Mouse (Mus musculus) hindbrain, embryonic 15.5 days (tissue): Measurements from ENCODE around the gene Krt76. TPM values are rescaled to one million over a fixed set of nuclear protein-coding genes. Genes with fewer than 3 reads are reported as not detected.

ENCODE experiments used
- ATAC-seq: fragments of 200-750 bp; cut with Nextera tagmentation; 2 replicates; pipeline ENCODE4 v1.8.0; 2017; ENCODE audit warnings: low read depth, moderate number of reproducible peaks, moderate TSS enrichment; ENCODE audit not compliant: low FRiP score
- H3K27ac ChIP-seq: fragments of 300-500 bp; sonication (generic); replicated peaks from 2 replicates; pipeline ENCODE4 v1.5.1; 2015; ENCODE audit warnings: mild to moderate bottlenecking, inconsistent platforms
- H3K27me3 ChIP-seq: fragments of 300-500 bp; sonication (generic); 2 replicates; pipeline ENCODE4 v1.6.1; 2015; ENCODE audit warnings: control low read depth, inconsistent platforms
- H3K36me3 ChIP-seq: fragments of 300-500 bp; sonication (generic); 2 replicates; pipeline ENCODE4 v1.6.1; 2015; ENCODE audit warnings: control low read depth, inconsistent platforms
- H3K4me1 ChIP-seq: fragments of 300-500 bp; sonication (generic); replicated peaks from 2 replicates; pipeline ENCODE4 v1.6.1; 2015; ENCODE audit warnings: control low read depth, inconsistent platforms
- H3K4me2 ChIP-seq: fragments of 300-500 bp; sonication (generic); 2 replicates; pipeline ENCODE4 v1.6.1; 2015; ENCODE audit warnings: moderate library complexity, mild to moderate bottlenecking, inconsistent platforms
- H3K4me3 ChIP-seq: fragments of 300-500 bp; sonication (generic); 2 replicates; pipeline ENCODE4 v1.5.1; 2015; ENCODE audit warnings: mild to moderate bottlenecking, inconsistent platforms
- H3K9ac ChIP-seq: fragments of 300-500 bp; sonication (generic); 2 replicates; pipeline ENCODE4 v1.6.1; 2015; ENCODE audit warnings: inconsistent platforms
- H3K9me3 ChIP-seq: fragments of 300-500 bp; sonication (generic); 2 replicates; pipeline ENCODE4 v1.6.1; 2016; ENCODE audit warnings: control low read depth, inconsistent platforms
- WGBS: fragments of 180-500 bp; shearing (Covaris S2); methylation state at CpG from one replicate; pipeline ENCODE4 v1.1.7; 2015; 5-methylcytosine and 5-hydroxymethylcytosine counted together
- polyA plus RNA-seq: library from polyadenylated mRNA; unstranded; fragments of >200 nt; fragmentation: Nextera tagmentation; extraction: Ambion mirVana; gene quantifications from 2 replicates; pipeline ENCODE4 v1.2.1, GENCODE M21; 2015

The Krt76 gene
- not detected in 2 replicates for polyA plus RNA-seq

- H3K9me3 ChIP-seq: no peaks in the 10 kb centered on the region
- no peak within 1 kb of the TSS for H3K4me2 ChIP-seq
- H3K4me3 ChIP-seq: no peak within 1 kb of the TSS
- H3K4me1 ChIP-seq: no peaks in the 10 kb centered on the region
- no peaks in the 10 kb centered on the region for H3K36me3 ChIP-seq
- no peak for ATAC-seq
- H3K9ac ChIP-seq: no peak within 1 kb of the TSS
- 74% methylated on average over 4 of the region's 4 CpGs for WGBS
- no peak within 1 kb of the TSS for H3K27ac ChIP-seq
- no peaks in the 10 kb centered on the region for H3K27me3 ChIP-seq
These were observed at the start of gene Krt76 for GRCm38 (mm10) chr15:101892820-101893219. Gene Krt76, minus strand, starts transcription at chr15:101892920.

GRCm38 (mm10) chr15:101941948-101942347 lies 49.2 kb upstream of the Krt76 start:
- Histone ChIP-seq H3K4me3 (no peak overlapping the region), H3K36me3 (no peaks in the 10 kb centered on the region), H3K9me3 (no peaks in the 10 kb centered on the region), H3K4me2 (no peak overlapping the region), H3K4me1 (peaks cover 5% of the 10 kb centered on the region; the same call in 1 of the 2 replicates), H3K27me3 (no peaks in the 10 kb centered on the region), H3K9ac (no peak overlapping the region), H3K27ac (no peak overlapping the region)
- WGBS: 71% methylated on average over 8 of the region's 8 CpGs
- no peak for ATAC-seq

- Histone ChIP-seq H3K36me3 (no peaks in the 10 kb centered on the region), H3K4me1 (peaks cover 5% of the 10 kb centered on the region; the same call in 1 of the 2 replicates), H3K4me3 (no peak within 1 kb of the TSS), H3K27me3 (no peaks in the 10 kb centered on the region), H3K27ac (no peak within 1 kb of the TSS), H3K9ac (no peak within 1 kb of the TSS), H3K9me3 (no peaks in the 10 kb centered on the region), H3K4me2 (no peak within 1 kb of the TSS)
- WGBS: 85% methylated on average over 6 of the region's 6 CpGs
- ATAC-seq: no peak
These were observed 47.6 kb upstream of the Krt76 start, which contains the start of gene Krt79 for GRCm38 (mm10) chr15:101940274-101940829. Gene Krt79, minus strand, starts transcription at chr15:101940324.

GRCm38 (mm10) chr15:101938600-101939308 lies 46.0 kb upstream of the Krt76 start:
- H3K9me3 ChIP-seq: no peaks in the 10 kb centered on the region
- no peaks in the 10 kb centered on the region for H3K27me3 ChIP-seq
- no peak overlapping the region for H3K4me2 ChIP-seq
- peaks cover 5% of the 10 kb centered on the region; the same call in 1 of the 2 replicates for H3K4me1 ChIP-seq
- H3K27ac ChIP-seq: no peak overlapping the region
- H3K9ac ChIP-seq: no peak overlapping the region
- ATAC-seq: no peak
- H3K36me3 ChIP-seq: no peaks in the 10 kb centered on the region
- 87% methylated on average over 9 of the region's 9 CpGs for WGBS
- H3K4me3 ChIP-seq: no peak overlapping the region

- peaks cover 12% of the 10 kb centered on the region; the same call in 1 of the 2 replicates for H3K4me1 ChIP-seq
- H3K9me3 ChIP-seq: no peaks in the 10 kb centered on the region
- no peak overlapping the region for H3K9ac ChIP-seq
- no peak overlapping the region for H3K27ac ChIP-seq
- no peak overlapping the region for H3K4me3 ChIP-seq
- H3K27me3 ChIP-seq: 0 out of 2 replicates have a peak, but pooled peaks cover 3% of the 10 kb centered on the region
- 80% methylated on average over 6 of the region's 6 CpGs for WGBS
- no peak for ATAC-seq
- H3K36me3 ChIP-seq: no peaks in the 10 kb centered on the region
- no peak overlapping the region for H3K4me2 ChIP-seq
These were observed 40.3 kb upstream of the Krt76 start for GRCm38 (mm10) chr15:101933024-101933423.

- peak overlapping the region; percentile 2; the same call in 1 of the 2 replicates for H3K4me3 ChIP-seq
- ATAC-seq: no peak
- peaks cover 12% of the 10 kb centered on the region; the same call in 1 of the 2 replicates for H3K4me1 ChIP-seq
- no peaks in the 10 kb centered on the region for H3K36me3 ChIP-seq
- H3K4me2 ChIP-seq: peak overlapping the region; percentile 44
- H3K27me3 ChIP-seq: 0 out of 2 replicates have a peak, but pooled peaks cover 3% of the 10 kb centered on the region
- 2% methylated on average over 17 of the region's 17 CpGs for WGBS
- no peak overlapping the region for H3K9ac ChIP-seq
- no peak overlapping the region for H3K27ac ChIP-seq
- no peaks in the 10 kb centered on the region for H3K9me3 ChIP-seq
These were observed 36.9 kb upstream of the Krt76 start for GRCm38 (mm10) chr15:101929666-101930065.

GRCm38 (mm10) chr15:101929087-101929486 lies 36.4 kb upstream of the Krt76 start:
- Histone ChIP-seq H3K9ac (no peak overlapping the region), H3K27ac (no peak overlapping the region), H3K36me3 (no peaks in the 10 kb centered on the region), H3K9me3 (no peaks in the 10 kb centered on the region), H3K27me3 (0 out of 2 replicates have a peak, but pooled peaks cover 3% of the 10 kb centered on the region), H3K4me3 (no peak overlapping the region), H3K4me1 (peaks cover 12% of the 10 kb centered on the region; the same call in 1 of the 2 replicates), H3K4me2 (no peak overlapping the region)
- no peak for ATAC-seq
- WGBS: 21% methylated on average over 9 of the region's 9 CpGs

GRCm38 (mm10) chr15:101927340-101928080 lies 34.8 kb upstream of the Krt76 start:
- WGBS: 78% methylated on average over 12 of the region's 12 CpGs
- ATAC-seq: no peak
- Histone ChIP-seq H3K4me2 (no peak overlapping the region), H3K36me3 (no peaks in the 10 kb centered on the region), H3K27me3 (0 out of 2 replicates have a peak, but pooled peaks cover 3% of the 10 kb centered on the region), H3K27ac (no peak overlapping the region), H3K9ac (no peak overlapping the region), H3K4me3 (no peak overlapping the region), H3K9me3 (no peaks in the 10 kb centered on the region), H3K4me1 (peaks cover 12% of the 10 kb centered on the region; the same call in 1 of the 2 replicates)

GRCm38 (mm10) chr15:101925041-101925440 lies 32.3 kb upstream of the Krt76 start:
- ATAC-seq: no peak
- H3K4me1 ChIP-seq: peaks cover 7% of the 10 kb centered on the region; the same call in 1 of the 2 replicates
- no peaks in the 10 kb centered on the region for H3K36me3 ChIP-seq
- no peaks in the 10 kb centered on the region for H3K9me3 ChIP-seq
- 0 out of 2 replicates have a peak, but pooled peaks cover 3% of the 10 kb centered on the region for H3K27me3 ChIP-seq
- no peak overlapping the region for H3K4me3 ChIP-seq
- 89% methylated on average over 1 of the region's 1 CpGs for WGBS
- no peak overlapping the region for H3K4me2 ChIP-seq
- H3K9ac ChIP-seq: no peak overlapping the region
- no peak overlapping the region for H3K27ac ChIP-seq

- no peak within 1 kb of the TSS for H3K4me2 ChIP-seq
- H3K9ac ChIP-seq: no peak within 1 kb of the TSS
- no peak within 1 kb of the TSS for H3K27ac ChIP-seq
- no peak for ATAC-seq
- H3K4me3 ChIP-seq: no peak within 1 kb of the TSS
- H3K9me3 ChIP-seq: no peaks in the 10 kb centered on the region
- no peaks in the 10 kb centered on the region for H3K27me3 ChIP-seq
- H3K4me1 ChIP-seq: peaks cover 3% of the 10 kb centered on the region; the same call in 1 of the 2 replicates
- 83% methylated on average over 11 of the region's 11 CpGs for WGBS
- no peaks in the 10 kb centered on the region for H3K36me3 ChIP-seq
These were observed 31.9 kb upstream of the Krt76 start, which contains the start of gene Krt4 for GRCm38 (mm10) chr15:101924635-101925034. Gene Krt4, minus strand, starts transcription at chr15:101924735.

GRCm38 (mm10) chr15:101922296-101922695 lies 29.6 kb upstream of the Krt76 start:
- no peak overlapping the region for H3K27ac ChIP-seq
- no peak overlapping the region for H3K9ac ChIP-seq
- no peak for ATAC-seq
- no peaks in the 10 kb centered on the region for H3K36me3 ChIP-seq
- H3K4me1 ChIP-seq: no peaks in the 10 kb centered on the region
- H3K4me3 ChIP-seq: no peak overlapping the region
- H3K27me3 ChIP-seq: no peaks in the 10 kb centered on the region
- no peak overlapping the region for H3K4me2 ChIP-seq
- WGBS: 90% methylated on average over 2 of the region's 2 CpGs
- no peaks in the 10 kb centered on the region for H3K9me3 ChIP-seq

- no peak overlapping the region for H3K9ac ChIP-seq
- H3K9me3 ChIP-seq: no peaks in the 10 kb centered on the region
- H3K27ac ChIP-seq: no peak overlapping the region
- H3K4me3 ChIP-seq: no peak overlapping the region
- 78% methylated on average over 2 of the region's 2 CpGs for WGBS
- H3K4me1 ChIP-seq: no peaks in the 10 kb centered on the region
- no peaks in the 10 kb centered on the region for H3K27me3 ChIP-seq
- ATAC-seq: no peak
- no peaks in the 10 kb centered on the region for H3K36me3 ChIP-seq
- no peak overlapping the region for H3K4me2 ChIP-seq
These were observed 23.4 kb upstream of the Krt76 start for GRCm38 (mm10) chr15:101916072-101916471.
